Mouse (Mus musculus) MEL (cell line): ENCODE measurements around the gene Nfat5. TPM values are rescaled to one million over a fixed set of nuclear protein-coding genes. Genes with fewer than 3 reads are reported as not detected.

Experiments used
- DNase-seq: peaks from one replicate; pipeline ENCODE4 v3.0.0; 2011; ENCODE audit warnings: low read depth, low spot score
- H3K27ac ChIP-seq: 2 replicates; pipeline ENCODE4 v1.5.1; 2012; ENCODE audit warnings: low read depth, mild to moderate bottlenecking, control low read depth, low read length, moderate library complexity; ENCODE audit not compliant: control insufficient read depth
- H3K27me3 ChIP-seq, 2 experiments: fragments of 150-350 bp in 1 of 2; sonication (generic) in 1 of 2; 2 replicates each; pipeline ENCODE4 v1.6.1; 2012; ENCODE audit warnings: low read length in 2 of 2, mild to moderate bottlenecking in 2 of 2, improper control_type of control experiment in 1 of 2, moderate library complexity in 1 of 2; ENCODE audit not compliant: insufficient read depth in 2 of 2, control insufficient read depth in 1 of 2
- H3K36me3 ChIP-seq, 2 experiments: 2 replicates each; pipeline ENCODE4 v1.6.1; 2012 to 2014; ENCODE audit warnings: low read length in 2 of 2, improper control_type of control experiment in 1 of 2, inconsistent platforms in 1 of 2, mild to moderate bottlenecking in 1 of 2; ENCODE audit not compliant: insufficient read depth in 2 of 2, control insufficient read depth in 1 of 2
- H3K4me1 ChIP-seq, 2 experiments: fragments of 150-350 bp in 1 of 2; sonication (generic) in 1 of 2; 2 replicates each; pipeline ENCODE4 v1.6.1; 2012; ENCODE audit warnings: low read length in 2 of 2, improper control_type of control experiment in 1 of 2, mild to moderate bottlenecking in 1 of 2; ENCODE audit not compliant: insufficient read depth in 2 of 2, control insufficient read depth in 1 of 2
- H3K4me3 ChIP-seq, 2 experiments: fragments of 150-350 bp in 1 of 2; sonication (generic) in 1 of 2; 2 replicates each; pipeline ENCODE4 v1.5.1; 2012; ENCODE audit warnings: low read depth in 2 of 2, low read length in 2 of 2, mild to moderate bottlenecking in 2 of 2, moderate library complexity in 2 of 2, control low read depth in 1 of 2, improper control_type of control experiment in 1 of 2; ENCODE audit not compliant: control insufficient read depth in 1 of 2, insufficient read depth in 1 of 2
- H3K79me2 ChIP-seq: 2 replicates; pipeline ENCODE4 v1.6.1; 2012; ENCODE audit warnings: mild to moderate bottlenecking, low read length, moderate library complexity; ENCODE audit not compliant: control insufficient read depth, poor library complexity, insufficient read depth
- H3K9ac ChIP-seq: 2 replicates; pipeline ENCODE4 v1.6.1; 2012; ENCODE audit warnings: low read depth, mild to moderate bottlenecking, control low read depth, low read length, moderate library complexity; ENCODE audit not compliant: control insufficient read depth, poor library complexity, severe bottlenecking
- H3K9me3 ChIP-seq: fragments of 150-350 bp; sonication (generic); replicated peaks from 2 replicates; pipeline ENCODE4 v1.6.1; 2012; ENCODE audit warnings: mild to moderate bottlenecking, low read length, improper control_type of control experiment, moderate library complexity; ENCODE audit not compliant: insufficient read depth
- CHD1 ChIP-seq: IDR thresholded peaks from 2 replicates; pipeline ENCODE4 v1.6.1; 2012; ENCODE audit warnings: low read depth, mild to moderate bottlenecking, inconsistent platforms, low read length, improper control_type of control experiment
- CHD2 ChIP-seq: IDR thresholded peaks from 2 replicates; pipeline ENCODE4 v1.6.1; 2011; ENCODE audit warnings: low read length, improper control_type of control experiment
- CTCF ChIP-seq, 3 experiments: IDR thresholded peaks in 2 of 3; conservative IDR thresholded peaks in 1 of 3; 2 replicates each; pipeline ENCODE4 v1.5.1; 2011 to 2012; ENCODE audit warnings: low read length in 3 of 3, low read depth in 2 of 3, mild to moderate bottlenecking in 2 of 3, improper control_type of control experiment in 1 of 3, inconsistent platforms in 1 of 3, mixed read lengths in 1 of 3, moderate library complexity in 1 of 3; ENCODE audit not compliant: control insufficient read depth in 1 of 3, insufficient read depth in 1 of 3, poor library complexity in 1 of 3, severe bottlenecking in 1 of 3
- ELF1 ChIP-seq: IDR thresholded peaks from 2 replicates; pipeline ENCODE4 v1.6.1; 2014; ENCODE audit warnings: low read depth, mild to moderate bottlenecking, inconsistent platforms, low read length, improper control_type of control experiment, moderate library complexity
- EP300 ChIP-seq, 2 experiments: IDR thresholded peaks; 2 replicates each; pipeline ENCODE4 v1.6.1; 2011; ENCODE audit warnings: improper control_type of control experiment in 2 of 2, low read length in 2 of 2, low read depth in 1 of 2, mild to moderate bottlenecking in 1 of 2
- GABPA ChIP-seq: IDR thresholded peaks from 2 replicates; pipeline ENCODE4 v1.6.1; 2012; ENCODE audit warnings: low read depth, mild to moderate bottlenecking, inconsistent platforms, low read length, improper control_type of control experiment, moderate library complexity
- GATA1 ChIP-seq: IDR thresholded peaks from 2 replicates; pipeline ENCODE4 v1.6.1; 2011; ENCODE audit warnings: low read depth, low read length, improper control_type of control experiment
- HCFC1 ChIP-seq: IDR thresholded peaks from 2 replicates; pipeline ENCODE4 v1.6.1; 2012; ENCODE audit warnings: low read depth, mild to moderate bottlenecking, inconsistent platforms, low read length, improper control_type of control experiment, moderate library complexity
- JUND ChIP-seq: IDR thresholded peaks from 2 replicates; pipeline ENCODE4 v1.6.1; 2011; ENCODE audit warnings: low read depth, mild to moderate bottlenecking, improper control_type of control experiment, low read length
- MAFK ChIP-seq: IDR thresholded peaks from 2 replicates; pipeline ENCODE4 v1.6.1; 2011; ENCODE audit warnings: low read depth, mild to moderate bottlenecking, low read length, improper control_type of control experiment, borderline replicate concordance
- MAX ChIP-seq: IDR thresholded peaks from 2 replicates; pipeline ENCODE4 v1.6.1; 2011; ENCODE audit warnings: low read length, improper control_type of control experiment
- MXI1 ChIP-seq: IDR thresholded peaks from 2 replicates; pipeline ENCODE4 v1.6.1; 2011; ENCODE audit warnings: mild to moderate bottlenecking, low read depth, low read length, improper control_type of control experiment
- MYB ChIP-seq: IDR thresholded peaks from 2 replicates; pipeline ENCODE4 v1.6.1; 2011; ENCODE audit warnings: mild to moderate bottlenecking, low read depth, low read length, improper control_type of control experiment
- NELFE ChIP-seq: IDR thresholded peaks from 2 replicates; pipeline ENCODE4 v1.6.1; 2011; ENCODE audit warnings: low read depth, low read length, improper control_type of control experiment
- NRF1 ChIP-seq: IDR thresholded peaks from 2 replicates; pipeline ENCODE4 v1.6.1; 2014; ENCODE audit warnings: low read depth, mild to moderate bottlenecking, inconsistent platforms, low read length, improper control_type of control experiment, moderate library complexity; ENCODE audit not compliant: poor library complexity, insufficient read depth, severe bottlenecking
- POLR2A ChIP-seq, 2 experiments: IDR thresholded peaks; 2 replicates each; pipeline ENCODE4 v1.6.1; 2011 to 2012; ENCODE audit warnings: low read length in 2 of 2, mild to moderate bottlenecking in 2 of 2, control low read depth in 1 of 2, improper control_type of control experiment in 1 of 2, low read depth in 1 of 2, moderate library complexity in 1 of 2; ENCODE audit not compliant: control insufficient read depth in 1 of 2, insufficient read depth in 1 of 2, poor library complexity in 1 of 2
- POLR2AphosphoS2 ChIP-seq: IDR thresholded peaks from 2 replicates; pipeline ENCODE4 v1.6.1; 2011; ENCODE audit warnings: low read length, improper control_type of control experiment
- RAD21 ChIP-seq: IDR thresholded peaks from 2 replicates; pipeline ENCODE4 v1.6.1; 2011; ENCODE audit warnings: mild to moderate bottlenecking, low read depth, low read length, improper control_type of control experiment
- RCOR1 ChIP-seq: IDR thresholded peaks from 2 replicates; pipeline ENCODE4 v1.6.1; 2012; ENCODE audit warnings: low read depth, mild to moderate bottlenecking, inconsistent platforms, low read length, improper control_type of control experiment
- SIN3A ChIP-seq: IDR thresholded peaks from 2 replicates; pipeline ENCODE4 v1.6.1; 2012; ENCODE audit warnings: low read length, improper control_type of control experiment, inconsistent platforms
- SMC3 ChIP-seq: IDR thresholded peaks from 2 replicates; pipeline ENCODE4 v1.6.1; 2011; ENCODE audit warnings: low read depth, low read length, improper control_type of control experiment
- TAL1 ChIP-seq: IDR thresholded peaks from 2 replicates; pipeline ENCODE4 v1.6.1; 2012; ENCODE audit warnings: mild to moderate bottlenecking, inconsistent platforms, low read length, moderate library complexity, mixed read lengths
- TBP ChIP-seq: IDR thresholded peaks from 2 replicates; pipeline ENCODE4 v1.8.0; 2011; ENCODE audit warnings: low read depth, low read length, improper control_type of control experiment
- TCF12 ChIP-seq: IDR thresholded peaks from 2 replicates; pipeline ENCODE4 v1.6.1; 2014; ENCODE audit warnings: low read depth, mild to moderate bottlenecking, inconsistent platforms, low read length, improper control_type of control experiment, moderate library complexity
- UBTF ChIP-seq: IDR thresholded peaks from 2 replicates; pipeline ENCODE4 v1.6.1; 2012; ENCODE audit warnings: low read depth, mild to moderate bottlenecking, inconsistent platforms, low read length, improper control_type of control experiment, moderate library complexity, borderline replicate concordance; ENCODE audit not compliant: insufficient read depth
- USF1 ChIP-seq: IDR thresholded peaks from 2 replicates; pipeline ENCODE4 v1.6.1; 2014; ENCODE audit warnings: low read depth, mild to moderate bottlenecking, inconsistent platforms, low read length, improper control_type of control experiment, moderate library complexity
- USF2 ChIP-seq, 2 experiments: IDR thresholded peaks; 2 replicates each; pipeline ENCODE4 v1.6.1; 2011 to 2012; ENCODE audit warnings: improper control_type of control experiment in 2 of 2, low read length in 2 of 2, borderline replicate concordance in 1 of 2, inconsistent platforms in 1 of 2, low read depth in 1 of 2, mild to moderate bottlenecking in 1 of 2; ENCODE audit not compliant: insufficient read depth in 1 of 2
- ZKSCAN1 ChIP-seq: IDR thresholded peaks from 2 replicates; pipeline ENCODE4 v1.6.1; 2012; ENCODE audit warnings: low read depth, mild to moderate bottlenecking, inconsistent platforms, low read length, improper control_type of control experiment, moderate library complexity
- ZMIZ1 ChIP-seq: IDR thresholded peaks from 2 replicates; pipeline ENCODE4 v1.6.1; 2012; ENCODE audit warnings: low read depth, mild to moderate bottlenecking, inconsistent platforms, low read length, improper control_type of control experiment, moderate library complexity
- polyA plus RNA-seq, 2 experiments: library from polyadenylated mRNA; stranded (reverse) in 1 of 2; unstranded in 1 of 2; fragments of >175 nt in 1 of 2; fragments of >200 nt in 1 of 2; gene quantifications; 2 replicates each; pipeline versions ENCODE4 v1.2.1 to v1.2.4; 2012; ENCODE audit warnings: low replicate concordance in 2 of 2, low read depth in 1 of 2; ENCODE audit not compliant: insufficient read length in 2 of 2, insufficient read depth in 1 of 2, missing spikeins in 1 of 2
- total RNA-seq: library from RNA; depleted of rRNA; stranded (reverse); fragments of 300-350 nt; gene quantifications from 2 replicates; pipeline ENCODE4 v1.2.3, GENCODE M21; 2012

Gene Nfat5
- total and polyA plus RNA-seq, 3 experiments = 4.2 to 11.3 TPM; not detected in 1

- peak; percentile 62 for DNase-seq
- Histone ChIP-seq H3K27me3 (no peaks in the 10 kb centered on the region), H3K36me3 (peaks cover 0 to 22% of the 10 kb centered on the region in 2 experiments; a peak in 2 of 4 replicates), H3K4me3 (peak overlapping the region; percentile 57 to 67), H3K9me3 (no peaks in the 10 kb centered on the region), H3K27ac (peak overlapping the region; percentile 79), H3K4me1 (peaks cover 7 to 16% of the 10 kb centered on the region in 2 experiments), H3K9ac (peak overlapping the region; percentile 72), H3K79me2 (no peaks in the 10 kb centered on the region; the same call in 1 of the 2 replicates)
- TF ChIP-seq EP300 (IDR thresholded peaks at IDR 0.05; ENCODE audit: low read depth in 1 of 2, low read length in 2 of 2) (peak in 1 of 2 experiments; percentile 52; a peak in 2 of 4 replicates), SIN3A (no peak), MXI1 (no peak; the same call in 1 of the 2 replicates), ZMIZ1 (0 out of 2 replicates have a peak, but pooled peaks have one; percentile 31), CTCF (IDR thresholded peaks at IDR 0.05 in 2 of 3, conservative IDR thresholded peaks at IDR 0.05 in 1 of 3; ENCODE audit: control insufficient read depth in 1 of 3, insufficient read depth in 1 of 3, low read depth in 2 of 3, low read length in 3 of 3, poor library complexity in 1 of 3, severe bottlenecking in 1 of 3) (no peak), NRF1 (no peak), NELFE (peak; percentile 4; the same call in 1 of the 2 replicates), GABPA (no peak), UBTF (no peak), TBP (0 out of 2 replicates have a peak, but pooled peaks have one; percentile 29), POLR2AphosphoS2 (no peak), USF2 (IDR thresholded peaks at IDR 0.05; ENCODE audit: borderline replicate concordance in 1 of 2, insufficient read depth in 1 of 2, low read depth in 1 of 2, low read length in 2 of 2) (no peak), SMC3 (no peak), CHD1 (no peak), RAD21 (no peak), HCFC1 (no peak), RCOR1 (no peak), POLR2A (IDR thresholded peaks at IDR 0.05; ENCODE audit: control insufficient read depth in 1 of 2, insufficient read depth in 1 of 2, low read depth in 1 of 2, low read length in 2 of 2, poor library complexity in 1 of 2) (peak in 1 of 2 experiments; percentile 22; a peak in 1 of 4 replicates), CHD2 (no peak), JUND (0 out of 2 replicates have a peak, but pooled peaks have one; percentile 54), ELF1 (0 out of 2 replicates have a peak, but pooled peaks have one; percentile 19), MAFK (no peak), TAL1 (no peak), GATA1 (peak; percentile 42; the same call in 1 of the 2 replicates), TCF12 (0 out of 2 replicates have a peak, but pooled peaks have one; percentile 27), USF1 (no peak), MAX (peak; percentile 26; the same call in 1 of the 2 replicates), ZKSCAN1 (no peak), MYB (no peak)
These were observed 38.3 kb upstream of the Nfat5 start for GRCm38 (mm10) chr8:107254951-107255457.
